Mouse (Mus musculus) midbrain, postnatal 0 days (tissue): ENCODE measurements at regions not wholly inside any gene's neighbourhood (a gene's known extent, or its start where the extent isn't known, plus 50 kb on each side); places are given as distances from the start of the nearest gene placed in this dataset.

Experiments used
- ATAC-seq: fragments of 200-750 bp; cut with Nextera tagmentation; 2 replicates; pipeline ENCODE4 v1.8.0; 2017; ENCODE audit warnings: moderate number of reproducible peaks, mild to moderate bottlenecking, moderate TSS enrichment, moderate library complexity; ENCODE audit not compliant: low FRiP score
- DNase-seq: peaks from one replicate; pipeline ENCODE4 v3.0.0-alpha.2; 2015; ENCODE audit warnings: low spot score
- H3K27ac ChIP-seq: fragments of 300-500 bp; sonication (generic); 2 replicates; pipeline ENCODE4 v1.5.1; 2014; ENCODE audit warnings: low read depth, mild to moderate bottlenecking, low read length, mixed read lengths
- H3K27me3 ChIP-seq: fragments of 300-500 bp; sonication (generic); 2 replicates; pipeline ENCODE4 v1.6.1; 2014; ENCODE audit warnings: low read length, control low read depth, mixed read lengths; ENCODE audit not compliant: insufficient read depth
- H3K36me3 ChIP-seq: fragments of 300-500 bp; sonication (generic); 2 replicates; pipeline ENCODE4 v1.6.1; 2014; ENCODE audit warnings: low read length, control low read depth, mixed read lengths; ENCODE audit not compliant: insufficient read depth
- H3K4me1 ChIP-seq: fragments of 300-500 bp; sonication (generic); 2 replicates; pipeline ENCODE4 v1.6.1; 2014; ENCODE audit warnings: mild to moderate bottlenecking, control low read depth, antibody characterized with exemption, low read length, mixed read lengths; ENCODE audit not compliant: insufficient read depth
- H3K4me2 ChIP-seq: fragments of 300-500 bp; sonication (generic); 2 replicates; pipeline ENCODE4 v1.6.1; 2014; ENCODE audit warnings: low read depth, mild to moderate bottlenecking, low read length, mixed read lengths; ENCODE audit not compliant: poor library complexity, severe bottlenecking
- H3K4me3 ChIP-seq: fragments of 300-500 bp; sonication (generic); 2 replicates; pipeline ENCODE4 v1.5.1; 2014; ENCODE audit warnings: low read depth, mild to moderate bottlenecking, low read length, moderate library complexity
- H3K9ac ChIP-seq: fragments of 300-500 bp; sonication (generic); replicated peaks from 2 replicates; pipeline ENCODE4 v1.6.1; 2014; ENCODE audit warnings: mild to moderate bottlenecking, low read length, moderate library complexity, mixed read lengths; ENCODE audit not compliant: poor library complexity, severe bottlenecking
- H3K9me3 ChIP-seq: fragments of 300-500 bp; sonication (generic); 2 replicates; pipeline ENCODE4 v1.6.1; 2016; ENCODE audit warnings: low read length, control low read depth
- CTCF ChIP-seq: IDR thresholded peaks from 2 replicates; pipeline ENCODE4 v1.5.1; 2016; ENCODE audit warnings: antibody characterized with exemption, mild to moderate bottlenecking
- WGBS: fragments of 180-500 bp; shearing (Covaris S2); extraction: QIAGEN DNeasy Blood & Tissue Kit; methylation state at CpG from one replicate; pipeline ENCODE4 v1.1.7; 2014; 5-methylcytosine and 5-hydroxymethylcytosine counted together

DNA sequence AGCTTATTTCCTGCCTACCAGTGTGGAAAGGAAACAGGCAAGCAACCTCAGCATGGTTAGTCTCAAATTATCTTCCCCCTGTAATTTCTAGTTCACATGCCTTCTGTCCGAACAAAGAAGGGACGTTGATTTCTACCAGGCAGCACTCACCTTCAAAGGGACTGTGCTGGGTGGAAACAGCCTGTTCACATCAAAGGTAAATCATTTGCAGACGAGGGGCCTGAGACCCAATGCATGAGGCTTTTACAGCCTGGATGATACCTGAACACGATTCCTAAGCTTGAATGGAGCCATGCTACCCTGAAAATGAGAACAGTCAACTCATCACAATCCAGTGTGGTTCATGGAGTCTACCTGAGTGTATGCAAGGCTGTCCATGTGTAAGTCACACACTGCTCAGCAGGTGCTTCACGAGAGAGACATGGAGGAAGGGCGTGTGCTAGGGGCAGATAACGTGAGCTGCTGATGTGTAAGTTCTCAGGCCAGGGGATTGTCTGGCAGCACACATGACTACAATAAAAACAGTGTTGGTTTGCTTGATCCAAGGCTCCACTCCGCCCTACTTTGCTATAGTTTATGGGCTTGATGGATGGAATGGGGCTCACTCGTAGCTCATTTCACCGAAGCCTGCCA, 411.9 kb downstream of the Med10 start:
- no peak overlapping the region for H3K4me3 ChIP-seq
- H3K27me3 ChIP-seq: no peaks in the 10 kb centered on the region
- H3K9ac ChIP-seq: no peak overlapping the region
- TF ChIP-seq CTCF: no peak
- peaks cover 10% of the 10 kb centered on the region; the same call in 1 of the 2 replicates for H3K4me1 ChIP-seq
- H3K4me2 ChIP-seq: no peak overlapping the region
- ATAC-seq: no peak
- no peak for DNase-seq
- WGBS: 84% methylated on average over 10 of the region's 10 CpGs
- H3K36me3 ChIP-seq: no peaks in the 10 kb centered on the region
- H3K27ac ChIP-seq: no peak overlapping the region
- no peaks in the 10 kb centered on the region for H3K9me3 ChIP-seq

DNA sequence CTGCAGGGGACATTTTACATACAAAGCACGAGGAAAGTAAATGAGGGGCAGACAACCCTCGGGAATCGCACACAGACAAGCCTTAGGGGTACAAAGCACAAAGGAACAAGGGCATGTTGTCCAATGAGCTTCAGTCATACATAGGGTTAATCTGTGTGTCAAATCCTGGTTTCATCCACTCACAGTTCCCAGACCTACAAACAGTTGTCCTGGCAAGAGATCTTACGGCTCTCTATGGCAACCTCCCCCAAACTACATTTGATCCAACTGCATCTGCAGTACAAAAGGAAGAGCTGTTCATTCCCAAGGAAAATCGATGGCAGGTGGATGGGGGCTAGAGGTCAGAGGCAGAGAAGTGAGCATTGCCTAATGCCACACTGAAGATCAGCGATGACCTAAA, 413.9 kb downstream of the Med10 start:
- H3K9me3 ChIP-seq: no peaks in the 10 kb centered on the region
- ATAC-seq: no peak

DNA sequence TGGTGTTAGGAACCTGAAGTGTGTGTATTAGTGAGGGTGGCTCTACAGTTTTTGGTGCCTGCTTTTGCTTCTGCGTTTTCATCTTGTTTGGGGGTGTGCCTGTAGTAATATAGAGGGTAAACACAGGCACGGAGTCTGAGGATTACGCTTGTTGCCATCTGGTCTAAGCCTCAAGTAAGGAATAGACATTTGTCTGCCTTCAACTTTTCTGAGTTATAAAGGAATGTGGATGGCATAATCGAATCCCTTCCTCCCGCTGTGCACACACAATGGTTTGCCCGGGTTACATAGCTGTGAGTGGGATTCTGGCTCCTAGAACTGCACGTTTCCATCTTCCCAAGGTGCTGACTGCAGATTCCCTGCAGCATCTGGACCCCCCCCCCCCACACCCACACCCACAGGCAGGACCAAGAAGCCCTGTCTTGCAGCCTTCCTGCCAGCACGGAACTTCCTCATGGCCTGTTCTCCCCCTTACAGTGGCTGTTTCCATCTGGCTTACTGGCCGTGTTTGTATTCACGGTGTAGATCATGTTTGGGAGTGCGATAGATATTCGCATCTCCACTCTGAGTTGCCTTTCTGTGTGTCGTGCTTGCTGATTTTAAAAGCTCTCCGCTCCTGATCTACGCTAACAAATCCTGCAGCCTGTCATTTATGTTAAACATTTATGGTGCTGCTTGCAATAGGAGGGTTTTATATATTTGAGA, 415.4 kb downstream of the Med10 start:
- no peak for TF ChIP-seq CTCF
- Histone ChIP-seq H3K36me3 (no peaks in the 10 kb centered on the region), H3K27me3 (no peaks in the 10 kb centered on the region), H3K27ac (no peak overlapping the region), H3K9me3 (no peaks in the 10 kb centered on the region), H3K4me3 (no peak overlapping the region), H3K4me1 (peaks cover 10% of the 10 kb centered on the region; the same call in 1 of the 2 replicates), H3K4me2 (peak overlapping the region; percentile 4; the same call in 1 of the 2 replicates), H3K9ac (0 out of 2 replicates have a peak overlapping the region, but pooled peaks have one; percentile 13)
- no peak for DNase-seq
- ATAC-seq: no peak
- WGBS: 35% methylated on average over 15 of the region's 15 CpGs

More for the DNA sequence above, 413.9 kb downstream of the Med10 start:
- TF ChIP-seq CTCF: no peak
- no peaks in the 10 kb centered on the region for H3K36me3 ChIP-seq
- DNase-seq: peak; percentile 36
- no peak overlapping the region for H3K27ac ChIP-seq
- H3K4me3 ChIP-seq: no peak overlapping the region
- H3K9ac ChIP-seq: no peak overlapping the region
- 31% methylated on average over 6 of the region's 6 CpGs for WGBS
- H3K4me1 ChIP-seq: peaks cover 10% of the 10 kb centered on the region; the same call in 1 of the 2 replicates
- no peak overlapping the region for H3K4me2 ChIP-seq
- H3K27me3 ChIP-seq: no peaks in the 10 kb centered on the region

DNA sequence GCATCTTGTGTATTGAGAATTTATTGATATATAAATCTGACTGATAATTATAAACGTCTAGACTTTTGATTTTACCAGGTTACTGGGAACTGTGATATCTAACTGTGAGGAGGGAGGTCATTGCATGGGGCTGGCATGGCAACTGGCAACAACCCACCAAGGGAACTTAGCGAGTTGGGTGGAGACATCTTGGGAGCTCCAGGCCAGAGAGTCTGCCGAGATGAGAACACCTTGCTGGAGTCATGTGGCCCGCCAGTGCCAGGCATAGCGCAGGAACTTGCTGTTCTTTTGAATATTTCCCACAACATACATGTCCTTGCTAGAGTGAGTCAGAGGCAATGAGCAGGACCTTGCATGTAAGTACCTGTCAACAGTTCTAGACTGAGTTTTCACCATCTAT, 413.9 kb downstream of the Ice1 start:
- DNase-seq: no peak

DNA sequence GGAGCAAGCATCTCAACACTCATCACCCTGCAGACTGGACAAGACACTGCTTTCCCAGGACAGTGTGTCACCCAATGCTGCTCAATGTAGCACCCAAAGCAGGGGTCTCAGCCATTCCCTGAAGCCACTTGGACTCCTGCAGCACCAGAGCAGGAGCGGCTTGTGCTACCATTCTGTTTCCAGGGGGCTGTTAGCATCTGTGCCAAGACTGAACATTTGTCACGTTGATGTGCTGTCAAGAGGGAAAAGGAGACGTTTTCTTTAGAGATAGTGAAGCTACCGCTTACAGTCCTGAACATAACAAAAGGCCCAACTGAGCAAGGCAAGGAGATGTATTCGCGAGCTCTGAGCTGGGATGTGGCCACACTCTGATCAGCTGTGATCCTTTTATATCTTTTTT, 410.3 kb downstream of the Ice1 start:
- H3K36me3 ChIP-seq: no peaks in the 10 kb centered on the region
- no peak overlapping the region for H3K9ac ChIP-seq
- H3K9me3 ChIP-seq: no peaks in the 10 kb centered on the region
- H3K4me1 ChIP-seq: no peaks in the 10 kb centered on the region
- no peak for TF ChIP-seq CTCF
- no peak for DNase-seq
- H3K27ac ChIP-seq: no peak overlapping the region
- H3K4me2 ChIP-seq: no peak overlapping the region
- no peak overlapping the region for H3K4me3 ChIP-seq
- no peak for ATAC-seq
- H3K27me3 ChIP-seq: no peaks in the 10 kb centered on the region
- whole genome bisulfite sequencing: 58% methylated on average over 6 of the region's 6 CpGs

More for the DNA sequence above, 413.9 kb downstream of the Ice1 start:
- no peak overlapping the region for H3K9ac ChIP-seq
- H3K4me1 ChIP-seq: no peaks in the 10 kb centered on the region
- no peak for TF ChIP-seq CTCF
- ATAC-seq: no peak
- no peak overlapping the region for H3K27ac ChIP-seq
- no peak overlapping the region for H3K4me3 ChIP-seq
- WGBS: 94% methylated on average over 5 of the region's 5 CpGs
- no peaks in the 10 kb centered on the region for H3K9me3 ChIP-seq
- no peak overlapping the region for H3K4me2 ChIP-seq
- H3K36me3 ChIP-seq: no peaks in the 10 kb centered on the region
- no peaks in the 10 kb centered on the region for H3K27me3 ChIP-seq
